Mouse (Mus musculus) MEL (cell line): ENCODE measurements at regions not wholly inside any gene's neighbourhood (a gene's known extent, or its start where the extent isn't known, plus 50 kb on each side); places are given as distances from the start of the nearest gene placed in this dataset.

Source experiments
- DNase-seq: peaks from one replicate; pipeline ENCODE4 v3.0.0; 2011; ENCODE audit warnings: low read depth, low spot score
- H3K27ac ChIP-seq: 2 replicates; pipeline ENCODE4 v1.5.1; 2012; ENCODE audit warnings: low read depth, mild to moderate bottlenecking, control low read depth, low read length, moderate library complexity; ENCODE audit not compliant: control insufficient read depth
- H3K27me3 ChIP-seq, 2 experiments: fragments of 150-350 bp in 1 of 2; sonication (generic) in 1 of 2; 2 replicates each; pipeline ENCODE4 v1.6.1; 2012; ENCODE audit warnings: low read length in 2 of 2, mild to moderate bottlenecking in 2 of 2, improper control_type of control experiment in 1 of 2, moderate library complexity in 1 of 2; ENCODE audit not compliant: insufficient read depth in 2 of 2, control insufficient read depth in 1 of 2
- H3K36me3 ChIP-seq, 2 experiments: 2 replicates each; pipeline ENCODE4 v1.6.1; 2012 to 2014; ENCODE audit warnings: low read length in 2 of 2, improper control_type of control experiment in 1 of 2, inconsistent platforms in 1 of 2, mild to moderate bottlenecking in 1 of 2; ENCODE audit not compliant: insufficient read depth in 2 of 2, control insufficient read depth in 1 of 2
- H3K4me1 ChIP-seq, 2 experiments: fragments of 150-350 bp in 1 of 2; sonication (generic) in 1 of 2; 2 replicates each; pipeline ENCODE4 v1.6.1; 2012; ENCODE audit warnings: low read length in 2 of 2, improper control_type of control experiment in 1 of 2, mild to moderate bottlenecking in 1 of 2; ENCODE audit not compliant: insufficient read depth in 2 of 2, control insufficient read depth in 1 of 2
- H3K4me3 ChIP-seq, 2 experiments: fragments of 150-350 bp in 1 of 2; sonication (generic) in 1 of 2; 2 replicates each; pipeline ENCODE4 v1.5.1; 2012; ENCODE audit warnings: low read depth in 2 of 2, low read length in 2 of 2, mild to moderate bottlenecking in 2 of 2, moderate library complexity in 2 of 2, control low read depth in 1 of 2, improper control_type of control experiment in 1 of 2; ENCODE audit not compliant: control insufficient read depth in 1 of 2, insufficient read depth in 1 of 2
- H3K79me2 ChIP-seq: 2 replicates; pipeline ENCODE4 v1.6.1; 2012; ENCODE audit warnings: mild to moderate bottlenecking, low read length, moderate library complexity; ENCODE audit not compliant: control insufficient read depth, poor library complexity, insufficient read depth
- H3K9ac ChIP-seq: 2 replicates; pipeline ENCODE4 v1.6.1; 2012; ENCODE audit warnings: low read depth, mild to moderate bottlenecking, control low read depth, low read length, moderate library complexity; ENCODE audit not compliant: control insufficient read depth, poor library complexity, severe bottlenecking
- H3K9me3 ChIP-seq: fragments of 150-350 bp; sonication (generic); replicated peaks from 2 replicates; pipeline ENCODE4 v1.6.1; 2012; ENCODE audit warnings: mild to moderate bottlenecking, low read length, improper control_type of control experiment, moderate library complexity; ENCODE audit not compliant: insufficient read depth
- BHLHE40 ChIP-seq: IDR thresholded peaks from 2 replicates; pipeline ENCODE4 v1.6.1; 2012; ENCODE audit warnings: low read depth, mild to moderate bottlenecking, inconsistent platforms, low read length, improper control_type of control experiment, borderline replicate concordance
- CTCF ChIP-seq, 3 experiments: IDR thresholded peaks in 2 of 3; conservative IDR thresholded peaks in 1 of 3; 2 replicates each; pipeline ENCODE4 v1.5.1; 2011 to 2012; ENCODE audit warnings: low read length in 3 of 3, low read depth in 2 of 3, mild to moderate bottlenecking in 2 of 3, improper control_type of control experiment in 1 of 3, inconsistent platforms in 1 of 3, mixed read lengths in 1 of 3, moderate library complexity in 1 of 3; ENCODE audit not compliant: control insufficient read depth in 1 of 3, insufficient read depth in 1 of 3, poor library complexity in 1 of 3, severe bottlenecking in 1 of 3
- EP300 ChIP-seq, 2 experiments: IDR thresholded peaks; 2 replicates each; pipeline ENCODE4 v1.6.1; 2011; ENCODE audit warnings: improper control_type of control experiment in 2 of 2, low read length in 2 of 2, low read depth in 1 of 2, mild to moderate bottlenecking in 1 of 2
- ETS1 ChIP-seq: IDR thresholded peaks from 2 replicates; pipeline ENCODE4 v1.6.1; 2012; ENCODE audit warnings: low read depth, mild to moderate bottlenecking, inconsistent platforms, low read length, improper control_type of control experiment, moderate library complexity
- GABPA ChIP-seq: IDR thresholded peaks from 2 replicates; pipeline ENCODE4 v1.6.1; 2012; ENCODE audit warnings: low read depth, mild to moderate bottlenecking, inconsistent platforms, low read length, improper control_type of control experiment, moderate library complexity
- JUND ChIP-seq: IDR thresholded peaks from 2 replicates; pipeline ENCODE4 v1.6.1; 2011; ENCODE audit warnings: low read depth, mild to moderate bottlenecking, improper control_type of control experiment, low read length
- MYC ChIP-seq: IDR thresholded peaks from 2 replicates; pipeline ENCODE4 v1.6.1; 2011; ENCODE audit warnings: low read depth, mild to moderate bottlenecking, low read length, improper control_type of control experiment, moderate library complexity
- NRF1 ChIP-seq: IDR thresholded peaks from 2 replicates; pipeline ENCODE4 v1.6.1; 2014; ENCODE audit warnings: low read depth, mild to moderate bottlenecking, inconsistent platforms, low read length, improper control_type of control experiment, moderate library complexity; ENCODE audit not compliant: poor library complexity, insufficient read depth, severe bottlenecking
- POLR2AphosphoS5 ChIP-seq: IDR thresholded peaks from 2 replicates; pipeline ENCODE4 v1.6.1; 2012; ENCODE audit warnings: low read depth, borderline replicate concordance, mild to moderate bottlenecking, inconsistent platforms, low read length, moderate library complexity, mixed read lengths
- RAD21 ChIP-seq: IDR thresholded peaks from 2 replicates; pipeline ENCODE4 v1.6.1; 2011; ENCODE audit warnings: mild to moderate bottlenecking, low read depth, low read length, improper control_type of control experiment
- RCOR1 ChIP-seq: IDR thresholded peaks from 2 replicates; pipeline ENCODE4 v1.6.1; 2012; ENCODE audit warnings: low read depth, mild to moderate bottlenecking, inconsistent platforms, low read length, improper control_type of control experiment
- SIN3A ChIP-seq: IDR thresholded peaks from 2 replicates; pipeline ENCODE4 v1.6.1; 2012; ENCODE audit warnings: low read length, improper control_type of control experiment, inconsistent platforms
- SMC3 ChIP-seq: IDR thresholded peaks from 2 replicates; pipeline ENCODE4 v1.6.1; 2011; ENCODE audit warnings: low read depth, low read length, improper control_type of control experiment
- USF2 ChIP-seq, 2 experiments: IDR thresholded peaks; 2 replicates each; pipeline ENCODE4 v1.6.1; 2011 to 2012; ENCODE audit warnings: improper control_type of control experiment in 2 of 2, low read length in 2 of 2, borderline replicate concordance in 1 of 2, inconsistent platforms in 1 of 2, low read depth in 1 of 2, mild to moderate bottlenecking in 1 of 2; ENCODE audit not compliant: insufficient read depth in 1 of 2
- ZC3H11A ChIP-seq: IDR thresholded peaks from 2 replicates; pipeline ENCODE4 v1.6.1; 2012; ENCODE audit warnings: low read depth, mild to moderate bottlenecking, inconsistent platforms, low read length, improper control_type of control experiment

DNA sequence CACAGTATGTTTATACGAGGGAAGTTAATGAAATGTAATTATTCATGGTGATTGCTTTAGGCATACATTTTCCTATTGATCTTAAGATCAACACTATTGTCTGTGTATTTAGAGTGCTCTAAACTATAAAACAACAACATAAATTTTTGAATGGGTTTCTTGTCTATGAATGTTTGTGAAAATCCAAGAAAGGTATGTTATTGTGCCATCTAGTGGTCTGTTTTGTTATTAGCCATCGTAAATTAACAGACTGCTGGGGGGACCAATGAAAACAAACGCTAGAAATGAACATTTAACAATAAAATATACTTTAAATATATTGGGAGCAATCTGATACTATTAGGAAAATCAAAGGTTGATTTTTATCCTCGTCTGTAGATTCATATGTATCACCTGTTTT lies 93.5 kb upstream of the P3h2 start:
- no peaks in the 10 kb centered on the region for H3K27me3 ChIP-seq
- no peaks in the 10 kb centered on the region for H3K4me1 ChIP-seq
- DNase-seq, result peak; percentile 39
- no peaks in the 10 kb centered on the region for H3K9me3 ChIP-seq
- TF ChIP-seq SMC3 (peak; percentile 69), CTCF (IDR thresholded peaks at IDR 0.05 in 2 of 3, conservative IDR thresholded peaks at IDR 0.05 in 1 of 3; ENCODE audit: control insufficient read depth in 1 of 3, insufficient read depth in 1 of 3, low read depth in 2 of 3, low read length in 3 of 3, poor library complexity in 1 of 3, severe bottlenecking in 1 of 3) (peak in 1 of 3 experiments; percentile 64; a peak in 3 of 6 replicates), MYC (no peak), RAD21 (peak; percentile 63), ZC3H11A (peak; percentile 53), SIN3A (no peak), BHLHE40 (no peak), POLR2AphosphoS5 (no peak)
- H3K9ac ChIP-seq, result no peak overlapping the region
- no peak overlapping the region for H3K27ac ChIP-seq
- H3K79me2 ChIP-seq, result no peaks in the 10 kb centered on the region
- H3K4me3 ChIP-seq, result no peak overlapping the region
- no peaks in the 10 kb centered on the region for H3K36me3 ChIP-seq

DNA sequence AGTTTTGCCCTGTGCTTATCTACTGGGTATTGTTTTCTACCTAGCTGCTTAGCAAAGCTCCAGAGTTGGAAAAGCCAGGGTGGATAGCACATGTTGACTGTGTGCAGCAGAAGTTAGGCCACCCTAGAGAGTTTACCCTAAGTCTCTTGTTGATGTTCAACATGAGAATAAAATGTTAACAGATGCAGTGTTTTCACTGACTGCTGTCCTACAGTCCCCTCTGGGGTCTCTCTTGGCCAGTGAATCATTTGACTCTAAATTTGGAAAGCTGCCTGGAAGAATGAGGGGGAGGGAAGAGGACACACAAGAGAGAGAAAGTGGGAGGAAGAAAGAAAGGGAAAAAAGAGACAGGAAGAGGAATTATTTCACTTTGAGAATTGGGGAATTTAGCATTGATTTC lies 90.8 kb upstream of the P3h2 start:
- Histone ChIP-seq H3K9ac (no peak overlapping the region), H3K4me1 (no peaks in the 10 kb centered on the region), H3K79me2 (no peaks in the 10 kb centered on the region), H3K27me3 (no peaks in the 10 kb centered on the region), H3K4me3 (no peak overlapping the region), H3K9me3 (no peaks in the 10 kb centered on the region), H3K36me3 (no peaks in the 10 kb centered on the region), H3K27ac (no peak overlapping the region)
- no peak for DNase-seq
- TF ChIP-seq GABPA (no peak), RCOR1 (no peak), JUND (no peak), BHLHE40 (no peak), USF2 (IDR thresholded peaks at IDR 0.05; ENCODE audit: borderline replicate concordance in 1 of 2, insufficient read depth in 1 of 2, low read depth in 1 of 2, low read length in 2 of 2) (no peak), NRF1 (no peak), SMC3 (no peak), SIN3A (no peak), EP300 (IDR thresholded peaks at IDR 0.05; ENCODE audit: low read depth in 1 of 2, low read length in 2 of 2) (no peak), ETS1 (no peak), MYC (no peak), ZC3H11A (no peak)
